Mouse (Mus musculus) thymus, adult 2 months (tissue): ENCODE data around the gene Rhpn2. TPM values are rescaled to one million over a fixed set of nuclear protein-coding genes. Genes with fewer than 3 reads are reported as not detected.
A peak's percentile ranks its signal among the peaks of the same experiment; 100 is the strongest.

ENCODE experiments used
- DNase-seq: peaks from one replicate; pipeline ENCODE4 v3.0.0; 2021
- H3K27ac ChIP-seq: fragments of 200-500 bp; 2 replicates; pipeline ENCODE4 v1.5.1; 2012; ENCODE audit warnings: low read length, control low read depth; ENCODE audit not compliant: control insufficient read depth, insufficient read depth
- H3K27me3 ChIP-seq: fragments of 200-500 bp; 2 replicates; pipeline ENCODE4 v1.6.1; 2012; ENCODE audit warnings: mild to moderate bottlenecking, low read length, moderate library complexity, mixed read lengths; ENCODE audit not compliant: control insufficient read depth, insufficient read depth
- H3K36me3 ChIP-seq: fragments of 200-500 bp; 2 replicates; pipeline ENCODE4 v1.6.1; 2012; ENCODE audit warnings: mild to moderate bottlenecking, low read length, moderate library complexity; ENCODE audit not compliant: control insufficient read depth, insufficient read depth
- H3K4me1 ChIP-seq: fragments of 200-500 bp; replicated peaks from 2 replicates; pipeline ENCODE4 v1.6.1; 2012; ENCODE audit warnings: low read length; ENCODE audit not compliant: control insufficient read depth, insufficient read depth
- H3K4me3 ChIP-seq: fragments of 200-500 bp; 2 replicates; pipeline ENCODE4 v1.5.1; 2012; ENCODE audit warnings: mild to moderate bottlenecking, low read length, control low read depth, moderate library complexity; ENCODE audit not compliant: control insufficient read depth, insufficient read depth
- CTCF ChIP-seq: fragments of 200-500 bp; IDR thresholded peaks from 2 replicates; pipeline ENCODE4 v1.5.1; 2012; ENCODE audit warnings: mild to moderate bottlenecking, control low read depth, low read length, moderate library complexity, borderline replicate concordance; ENCODE audit not compliant: control insufficient read depth, poor library complexity, insufficient read depth; ENCODE audit errors: extremely low read depth
- POLR2A ChIP-seq: fragments of 200-500 bp; IDR thresholded peaks from 2 replicates; pipeline ENCODE4 v1.6.1; 2012; ENCODE audit warnings: mild to moderate bottlenecking, low read length, control low read depth, moderate library complexity; ENCODE audit not compliant: control insufficient read depth, poor library complexity, insufficient read depth; ENCODE audit errors: extremely low read depth
- WGBS: fragments of 180-500 bp; shearing (Covaris S2); methylation state at CpG from one replicate; pipeline ENCODE4 v1.1.7; 2018; 5-methylcytosine and 5-hydroxymethylcytosine counted together
- polyA plus RNA-seq: library from polyadenylated mRNA; depleted of rRNA; stranded (reverse); fragments of >200 nt; gene quantifications from 2 replicates; pipeline ENCODE4 v1.2.3, GENCODE M21; 2012

Rhpn2 gene
- polyA plus RNA-seq, 1 experiment: 1.3 TPM

DNA sequence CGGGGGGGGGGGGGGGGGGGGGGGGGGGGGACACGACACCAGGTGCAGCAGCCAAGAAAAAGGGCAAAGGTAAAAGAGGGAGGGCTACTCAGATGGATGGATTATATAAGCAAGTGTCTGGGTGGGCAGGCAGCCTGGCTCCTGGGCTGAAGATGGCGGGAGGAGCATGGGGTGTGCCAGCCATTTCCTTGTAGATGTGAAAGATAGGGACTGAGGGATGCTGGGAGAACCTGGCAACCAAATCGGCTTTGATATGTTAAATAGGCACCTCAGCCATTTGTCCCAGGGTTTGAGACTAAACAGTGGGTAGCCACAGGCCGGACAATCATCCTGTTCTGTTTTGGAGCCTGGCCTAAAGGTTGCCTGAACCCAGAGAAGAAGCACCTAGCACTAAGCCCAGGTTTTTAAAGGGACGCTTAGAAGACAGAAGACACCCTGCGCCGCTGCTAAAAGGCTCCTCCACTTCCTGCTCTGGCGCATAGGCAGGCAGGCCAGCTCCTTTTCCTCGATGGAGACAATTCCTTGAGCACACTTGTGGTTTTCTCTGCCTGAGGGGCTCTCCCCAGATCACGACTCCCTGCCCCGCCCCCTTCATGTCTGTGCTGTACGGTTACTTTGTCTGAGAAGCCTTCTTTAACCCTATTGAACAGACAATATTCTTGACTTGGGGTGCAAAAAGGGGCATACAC lies 11.1 kb upstream of the Rhpn2 start:
- no peak for DNase-seq
- Histone ChIP-seq H3K4me3 (no peak overlapping the region), H3K27ac (no peak overlapping the region), H3K36me3 (no peaks in the 10 kb centered on the region), H3K4me1 (peaks cover 2% of the 10 kb centered on the region), H3K27me3 (no peaks in the 10 kb centered on the region)
- no peak for TF ChIP-seq POLR2A
- TF ChIP-seq CTCF: no peak
- 12% methylated on average over 11 of the region's 13 CpGs for WGBS

DNA sequence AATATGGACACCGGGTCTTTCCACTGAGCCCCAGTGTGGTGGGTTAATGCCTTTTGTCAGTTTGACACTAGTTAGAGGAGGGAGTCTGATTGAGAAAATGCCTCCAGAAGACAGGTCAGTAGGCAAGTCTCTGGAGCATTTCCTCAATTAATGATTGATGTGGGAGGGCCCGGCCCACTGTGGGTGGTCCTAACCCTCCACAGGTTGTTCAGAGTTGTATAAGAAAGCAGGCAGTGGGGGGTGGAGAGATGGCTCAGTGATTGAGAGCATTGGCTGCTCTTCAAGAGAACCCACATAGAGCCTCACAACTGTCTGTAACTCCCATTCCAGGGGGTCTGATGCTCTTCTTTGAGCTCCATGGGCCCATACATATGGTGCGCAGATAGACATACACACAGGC lies 2.4 kb upstream of the Rhpn2 start:
- WGBS: 67% methylated on average over 3 of the region's 3 CpGs
- Histone ChIP-seq H3K27me3 (peaks cover 7% of the 10 kb centered on the region; the same call in 1 of the 2 replicates), H3K4me3 (no peak overlapping the region), H3K36me3 (no peaks in the 10 kb centered on the region), H3K4me1 (peaks cover 19% of the 10 kb centered on the region), H3K27ac (no peak overlapping the region)
- DNase-seq: no peak
- TF ChIP-seq CTCF: no peak
- no peak for TF ChIP-seq POLR2A

DNA sequence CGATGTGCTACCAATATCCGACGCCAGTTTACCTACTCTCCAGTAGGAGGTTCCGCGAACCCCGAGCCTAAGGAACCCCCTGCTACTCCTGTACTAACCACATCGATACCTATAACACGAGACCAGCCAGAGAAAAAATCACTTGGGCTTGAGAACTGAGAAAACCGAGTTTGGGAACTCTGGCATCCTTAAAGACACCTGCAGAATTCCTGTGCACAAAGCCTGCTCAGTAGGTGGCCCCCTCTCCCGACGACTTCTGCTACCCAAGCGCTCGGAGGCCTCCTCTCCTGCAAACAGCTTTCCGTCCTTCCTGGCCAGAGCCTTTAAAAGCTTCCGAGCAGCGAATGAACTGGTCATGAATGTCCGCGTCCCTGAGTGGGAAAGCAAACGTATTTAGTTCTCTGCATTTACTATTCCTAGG lies 729 bp upstream of the Rhpn2 start:
- peaks cover 19% of the 10 kb centered on the region for H3K4me1 ChIP-seq
- DNase-seq: peak; percentile 18
- no peak overlapping the region for H3K27ac ChIP-seq
- WGBS: 2% methylated on average over 19 of the region's 19 CpGs
- no peak for TF ChIP-seq POLR2A
- no peak for TF ChIP-seq CTCF
- H3K27me3 ChIP-seq: peaks cover 7% of the 10 kb centered on the region; the same call in 1 of the 2 replicates
- peak overlapping the region; percentile 45 for H3K4me3 ChIP-seq
- no peaks in the 10 kb centered on the region for H3K36me3 ChIP-seq

DNA sequence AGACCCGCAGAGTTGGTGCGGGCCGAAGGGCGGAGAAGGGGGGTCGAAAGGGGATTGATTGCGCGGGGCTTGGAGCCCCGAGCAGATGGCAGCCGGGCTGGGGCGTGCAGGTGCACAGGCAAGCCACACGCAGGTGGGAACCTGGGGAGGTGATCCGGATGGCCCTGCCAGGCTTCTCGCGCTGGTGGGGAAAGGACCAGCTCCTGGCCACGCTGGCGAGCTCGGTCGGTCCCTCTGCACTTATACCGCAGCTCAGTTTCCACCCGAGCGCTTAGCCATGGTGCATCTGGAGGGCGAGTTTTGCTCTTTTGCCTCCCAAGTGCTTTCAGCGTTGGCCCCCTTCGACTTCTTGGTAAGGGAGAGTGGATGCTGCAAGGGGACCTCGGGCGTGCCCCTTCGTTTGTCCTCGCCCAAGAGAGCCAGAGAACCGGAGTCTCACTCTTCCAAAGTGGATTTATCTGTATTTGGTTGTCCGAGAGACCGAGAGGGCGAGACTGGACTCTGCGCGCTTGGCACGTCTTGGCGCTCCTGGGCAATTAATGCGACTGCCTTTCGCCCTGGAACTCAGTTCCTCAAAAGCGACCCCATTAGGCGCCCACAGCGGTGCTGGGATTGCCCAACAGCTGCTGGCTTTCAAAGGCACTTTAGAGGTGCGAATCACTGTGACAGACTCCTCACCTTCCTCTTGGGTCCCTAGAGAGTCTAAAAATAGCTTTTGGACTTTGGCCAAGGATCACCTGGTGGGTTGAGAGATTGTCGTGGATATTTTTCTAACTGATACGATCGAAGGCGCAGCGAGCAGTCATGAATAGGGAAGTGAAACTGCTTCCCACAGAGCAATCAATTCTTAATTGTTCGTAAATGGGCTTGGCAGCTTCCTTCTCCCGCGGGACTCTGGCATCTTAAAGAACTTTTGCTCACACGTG lies 820 bp downstream of the Rhpn2 start:
- TF ChIP-seq CTCF (no peak), POLR2A (no peak)
- H3K4me3 ChIP-seq: peak overlapping the region; percentile 44
- no peak overlapping the region for H3K27ac ChIP-seq
- no peaks in the 10 kb centered on the region for H3K36me3 ChIP-seq
- peaks cover 7% of the 10 kb centered on the region; the same call in 1 of the 2 replicates for H3K27me3 ChIP-seq
- H3K4me1 ChIP-seq: peaks cover 19% of the 10 kb centered on the region
- WGBS: 2% methylated on average over 51 of the region's 51 CpGs
- DNase-seq: no peak

DNA sequence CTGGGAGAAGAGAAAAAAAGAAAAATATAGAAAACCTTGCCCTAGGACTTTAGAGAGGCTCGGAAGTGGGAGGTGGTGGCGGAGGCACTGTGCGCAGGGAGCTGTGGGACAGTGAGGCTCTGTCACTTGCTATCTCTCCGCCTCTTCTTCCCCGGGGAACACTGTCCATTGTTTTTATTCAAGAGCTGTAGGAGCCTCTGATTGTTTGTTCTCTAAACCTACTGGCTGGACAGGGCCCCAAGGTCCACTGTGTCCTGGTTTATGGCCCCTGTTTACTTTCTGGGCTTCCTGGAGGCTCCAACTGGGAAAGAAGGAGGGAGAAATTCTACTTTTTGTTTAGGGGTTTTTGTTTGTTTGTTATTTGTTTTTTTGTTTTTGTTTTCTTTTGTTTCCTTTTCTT lies 6.2 kb downstream of the Rhpn2 start:
- WGBS: 73% methylated on average over 5 of the region's 5 CpGs
- Histone ChIP-seq H3K4me3 (no peak overlapping the region), H3K36me3 (no peaks in the 10 kb centered on the region), H3K27ac (no peak overlapping the region), H3K27me3 (peaks cover 1% of the 10 kb centered on the region; the same call in 1 of the 2 replicates), H3K4me1 (no peaks in the 10 kb centered on the region)
- DNase-seq: no peak
- TF ChIP-seq POLR2A: no peak
- TF ChIP-seq CTCF: no peak

DNA sequence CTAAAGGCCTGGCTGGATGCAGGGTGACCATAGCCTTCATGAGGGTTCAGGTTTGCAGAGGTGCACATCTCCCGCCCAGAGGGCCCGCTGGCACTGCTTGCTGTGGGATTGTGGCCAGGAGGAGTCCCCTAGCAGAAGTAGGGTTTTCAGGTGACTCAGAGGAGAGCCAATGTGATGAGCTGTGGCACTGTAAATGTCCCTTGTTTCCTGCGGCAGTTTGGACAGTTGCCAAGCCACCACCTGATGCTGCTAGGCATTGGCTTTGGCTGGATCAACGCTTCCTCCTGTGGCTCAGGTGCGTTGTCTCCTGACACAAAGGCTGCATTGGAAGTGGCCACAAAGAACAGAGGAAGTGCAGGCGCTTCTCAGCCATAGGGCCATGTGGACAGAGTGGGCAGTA lies 7.3 kb downstream of the Rhpn2 start:
- WGBS: 32% methylated on average over 6 of the region's 6 CpGs
- Histone ChIP-seq H3K4me3 (no peak overlapping the region), H3K36me3 (no peaks in the 10 kb centered on the region), H3K27ac (no peak overlapping the region), H3K27me3 (no peaks in the 10 kb centered on the region; the same call in 1 of the 2 replicates), H3K4me1 (no peaks in the 10 kb centered on the region)
- no peak for DNase-seq
- no peak for TF ChIP-seq POLR2A
- no peak for TF ChIP-seq CTCF

DNA sequence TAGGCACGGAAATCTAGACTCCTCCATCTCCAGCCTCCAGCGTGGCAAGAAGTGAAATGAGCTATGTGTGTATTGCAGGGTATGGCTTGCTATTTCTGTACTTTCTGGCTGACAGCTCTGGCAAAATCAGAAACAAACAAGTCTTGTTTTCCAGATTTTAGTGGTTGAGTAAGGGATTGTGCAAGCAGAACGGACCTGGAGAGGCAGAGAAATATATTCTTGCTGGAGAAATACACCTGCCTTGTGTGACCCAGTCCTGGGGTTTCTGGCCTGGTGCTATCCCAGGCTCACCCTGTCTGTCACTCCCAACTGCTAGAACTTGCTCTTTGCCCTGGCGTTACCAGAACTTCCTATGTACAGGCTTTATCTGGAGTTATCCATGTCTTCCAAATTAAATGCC lies 8.5 kb downstream of the Rhpn2 start:
- H3K27ac ChIP-seq: no peak overlapping the region
- TF ChIP-seq POLR2A (no peak), CTCF (no peak)
- WGBS: 81% methylated on average over 4 of the region's 4 CpGs

More for the DNA sequence above, 8.5 kb downstream of the Rhpn2 start:
- DNase-seq: no peak
- no peaks in the 10 kb centered on the region; the same call in 1 of the 2 replicates for H3K27me3 ChIP-seq
- no peaks in the 10 kb centered on the region for H3K4me1 ChIP-seq
- H3K36me3 ChIP-seq: no peaks in the 10 kb centered on the region
- H3K4me3 ChIP-seq: no peak overlapping the region
